Mouse (Mus musculus): ENCODE data around the gene Scnn1a. TPM values are rescaled to one million over a fixed set of nuclear protein-coding genes. Genes with fewer than 3 reads are reported as not detected.
A peak's percentile ranks its signal among the peaks of the same experiment; 100 is the strongest.

The Scnn1a gene
- polyA plus RNA-seq, 1 experiment from 2014 or later = 3.2 TPM

DNA sequence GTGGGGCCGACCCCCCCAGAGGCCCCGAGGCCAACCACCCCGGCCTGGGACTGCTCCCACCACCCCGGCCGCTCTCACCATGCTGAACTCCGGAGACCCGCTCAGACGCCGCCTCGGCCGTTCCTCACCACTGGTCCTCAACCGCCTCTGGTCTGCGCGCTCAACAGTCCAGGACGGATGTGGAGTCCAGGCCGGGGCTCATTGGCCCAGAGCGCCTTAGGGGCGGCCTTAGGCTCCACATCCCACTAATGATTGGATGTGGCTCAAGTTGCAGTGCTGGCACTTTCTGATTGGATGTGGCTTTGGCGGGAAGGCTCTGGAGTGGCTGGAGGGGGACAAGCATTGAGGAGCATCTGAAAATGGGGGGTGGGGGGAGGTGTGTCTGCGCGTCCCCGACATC lies 34.6 kb upstream of the Scnn1a start, which contains the start of gene Tuba3a:
TSS of gene Tuba3a (minus strand) at position 153 of the 400 bp plus-strand sequence.
- H3K4me2 ChIP-seq (ENCODE audit: low read depth, low read length) = no peak within 1 kb of the TSS
- ATAC-seq (ENCODE audit: low read depth) (no peak), DNase-seq (ENCODE audit: low spot score) (no peak)
- H3K27ac ChIP-seq (replicated peaks; ENCODE audit: low read depth, low read length) = no peak within 1 kb of the TSS
- no peaks in the 10 kb centered on the region for H3K27me3 ChIP-seq (replicated peaks; ENCODE audit: control insufficient read depth, insufficient read depth, low read length)
- H3K9me3 ChIP-seq (ENCODE audit: control insufficient read depth, low read length) = 0 out of 2 replicates have a peak, but pooled peaks cover 3% of the 10 kb centered on the region
- no peak within 1 kb of the TSS for H3K4me3 ChIP-seq (ENCODE audit: low read depth, low read length)
- no peaks in the 10 kb centered on the region for H3K4me1 ChIP-seq (ENCODE audit: control insufficient read depth, insufficient read depth, low read length)
- 96% methylated on average over 21 of the region's 22 CpGs for WGBS
- H3K36me3 ChIP-seq (ENCODE audit: control insufficient read depth, insufficient read depth, low read length) = no peaks in the 10 kb centered on the region
- H3K9ac ChIP-seq (ENCODE audit: low read depth, low read length) = no peak within 1 kb of the TSS

DNA sequence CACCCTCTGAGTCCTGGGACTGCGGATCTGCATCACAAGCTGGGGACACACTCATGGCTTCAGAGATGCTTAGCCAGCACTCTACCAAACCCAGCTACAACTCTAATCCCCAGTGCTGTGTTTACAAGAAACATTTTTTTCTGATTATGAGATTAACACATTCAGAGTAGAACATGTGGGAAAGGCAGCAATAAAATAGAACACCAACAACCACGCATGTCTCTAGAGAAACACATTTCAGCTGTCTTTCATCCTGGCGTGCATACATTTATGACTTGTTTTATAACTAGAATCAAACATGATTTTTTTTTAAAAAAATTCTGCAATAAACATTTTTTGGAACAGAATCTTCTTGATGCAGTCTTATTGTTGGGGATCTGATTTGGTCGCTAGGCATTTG lies 33.5 kb upstream of the Scnn1a start:
- 63% methylated on average over 4 of the region's 4 CpGs for WGBS
- Histone ChIP-seq H3K4me1 (ENCODE audit: control insufficient read depth, insufficient read depth, low read length) (no peaks in the 10 kb centered on the region), H3K27ac (replicated peaks; ENCODE audit: low read depth, low read length) (no peak overlapping the region), H3K27me3 (replicated peaks; ENCODE audit: control insufficient read depth, insufficient read depth, low read length) (no peaks in the 10 kb centered on the region), H3K9me3 (ENCODE audit: control insufficient read depth, low read length) (0 out of 2 replicates have a peak, but pooled peaks cover 3% of the 10 kb centered on the region), H3K9ac (ENCODE audit: low read depth, low read length) (no peak overlapping the region), H3K4me2 (ENCODE audit: low read depth, low read length) (no peak overlapping the region), H3K36me3 (ENCODE audit: control insufficient read depth, insufficient read depth, low read length) (no peaks in the 10 kb centered on the region), H3K4me3 (ENCODE audit: low read depth, low read length) (no peak overlapping the region)
- ATAC-seq (ENCODE audit: low read depth) (no peak), DNase-seq (ENCODE audit: low spot score) (no peak)

DNA sequence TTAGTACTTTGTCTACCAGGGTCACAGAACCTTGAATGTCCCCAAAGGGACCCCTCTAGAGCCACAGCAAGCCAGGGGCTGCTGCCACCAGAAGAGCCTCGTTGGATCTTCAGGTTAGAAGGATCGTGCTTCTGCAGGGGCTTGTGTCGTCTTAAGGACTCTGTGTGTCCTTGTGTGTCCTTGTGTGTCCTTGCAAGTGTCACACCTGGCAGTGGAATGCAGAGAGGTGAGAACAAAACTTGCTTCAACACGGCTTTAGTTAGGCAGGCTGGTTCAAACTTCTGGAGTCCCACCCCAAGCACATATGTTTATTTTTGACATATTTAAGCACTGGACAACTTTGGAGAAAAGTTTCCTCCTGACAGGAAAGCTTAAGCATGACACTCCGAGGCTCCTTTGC lies 31.7 kb upstream of the Scnn1a start:
- 72% methylated on average over 5 of the region's 5 CpGs for WGBS
- H3K36me3 ChIP-seq (ENCODE audit: control insufficient read depth, insufficient read depth, low read length) = no peaks in the 10 kb centered on the region
- 0 out of 2 replicates have a peak, but pooled peaks cover 3% of the 10 kb centered on the region for H3K9me3 ChIP-seq (ENCODE audit: control insufficient read depth, low read length)
- no peaks in the 10 kb centered on the region for H3K27me3 ChIP-seq (replicated peaks; ENCODE audit: control insufficient read depth, insufficient read depth, low read length)
- H3K27ac ChIP-seq (replicated peaks; ENCODE audit: low read depth, low read length) = no peak overlapping the region
- no peaks in the 10 kb centered on the region for H3K4me1 ChIP-seq (ENCODE audit: control insufficient read depth, insufficient read depth, low read length)
- no peak for ATAC-seq (ENCODE audit: low read depth)
- H3K4me3 ChIP-seq (ENCODE audit: low read depth, low read length) = no peak overlapping the region
- DNase-seq (ENCODE audit: low spot score) = no peak
- H3K4me2 ChIP-seq (ENCODE audit: low read depth, low read length) = no peak overlapping the region
- H3K9ac ChIP-seq (ENCODE audit: low read depth, low read length) = no peak overlapping the region

DNA sequence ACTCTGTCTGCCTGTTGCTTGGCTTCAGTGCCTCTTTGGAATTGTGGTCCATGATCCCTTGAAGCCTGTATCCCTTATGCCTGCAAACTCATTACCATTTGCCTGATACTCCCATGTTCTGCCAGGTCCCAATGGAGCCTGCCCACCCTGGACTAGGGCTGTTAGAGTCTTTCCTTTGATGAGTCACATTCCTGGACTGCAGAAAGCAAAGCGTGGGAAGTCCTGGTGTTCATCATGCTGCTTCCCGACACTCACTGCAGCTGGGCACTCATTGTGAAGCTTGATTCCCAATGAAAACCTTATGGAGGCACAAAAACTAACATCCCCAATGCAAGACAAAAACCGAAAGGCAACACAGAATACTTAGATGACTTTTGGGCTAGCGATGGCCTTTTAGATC lies 29.1 kb upstream of the Scnn1a start:
- H3K4me1 ChIP-seq (ENCODE audit: control insufficient read depth, insufficient read depth, low read length) = no peaks in the 10 kb centered on the region
- WGBS = 63% methylated on average over 4 of the region's 4 CpGs
- no peak overlapping the region for H3K27ac ChIP-seq (replicated peaks; ENCODE audit: low read depth, low read length)
- no peak overlapping the region for H3K4me2 ChIP-seq (ENCODE audit: low read depth, low read length)
- no peaks in the 10 kb centered on the region for H3K9me3 ChIP-seq (ENCODE audit: control insufficient read depth, low read length)
- H3K4me3 ChIP-seq (ENCODE audit: low read depth, low read length) = no peak overlapping the region
- DNase-seq (ENCODE audit: low spot score) = no peak
- H3K9ac ChIP-seq (ENCODE audit: low read depth, low read length) = no peak overlapping the region
- H3K36me3 ChIP-seq (ENCODE audit: control insufficient read depth, insufficient read depth, low read length) = no peaks in the 10 kb centered on the region
- H3K27me3 ChIP-seq (replicated peaks; ENCODE audit: control insufficient read depth, insufficient read depth, low read length) = no peaks in the 10 kb centered on the region
- no peak; the same call in 1 of the 2 replicates for ATAC-seq (ENCODE audit: low read depth)

DNA sequence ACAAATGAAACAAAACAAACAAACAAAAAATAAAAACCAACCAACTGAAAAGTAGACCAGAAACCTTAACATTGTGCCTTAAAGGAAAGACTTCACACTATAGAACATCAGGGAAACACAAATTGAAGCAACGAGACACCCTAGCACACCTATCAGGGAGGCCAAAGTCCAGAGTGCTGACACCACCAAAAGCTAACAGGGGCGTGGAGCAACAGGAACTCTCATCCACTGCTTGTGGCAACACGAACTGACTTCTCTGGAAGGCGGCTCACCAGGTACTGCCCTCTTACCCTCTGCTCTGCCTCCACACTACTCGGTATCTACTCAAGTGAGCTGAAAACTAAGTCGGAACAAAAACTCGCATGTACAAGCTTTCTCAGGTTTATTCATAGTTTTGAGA lies 28.2 kb upstream of the Scnn1a start:
- Histone ChIP-seq H3K4me2 (ENCODE audit: low read depth, low read length) (no peak overlapping the region), H3K4me1 (ENCODE audit: control insufficient read depth, insufficient read depth, low read length) (no peaks in the 10 kb centered on the region), H3K4me3 (ENCODE audit: low read depth, low read length) (no peak overlapping the region), H3K9me3 (ENCODE audit: control insufficient read depth, low read length) (no peaks in the 10 kb centered on the region), H3K36me3 (ENCODE audit: control insufficient read depth, insufficient read depth, low read length) (no peaks in the 10 kb centered on the region), H3K9ac (ENCODE audit: low read depth, low read length) (no peak overlapping the region), H3K27ac (replicated peaks; ENCODE audit: low read depth, low read length) (no peak overlapping the region), H3K27me3 (replicated peaks; ENCODE audit: control insufficient read depth, insufficient read depth, low read length) (no peaks in the 10 kb centered on the region)
- 94% methylated on average over 7 of the region's 7 CpGs for WGBS
- DNase-seq (ENCODE audit: low spot score) = no peak
- no peak for ATAC-seq (ENCODE audit: low read depth)

DNA sequence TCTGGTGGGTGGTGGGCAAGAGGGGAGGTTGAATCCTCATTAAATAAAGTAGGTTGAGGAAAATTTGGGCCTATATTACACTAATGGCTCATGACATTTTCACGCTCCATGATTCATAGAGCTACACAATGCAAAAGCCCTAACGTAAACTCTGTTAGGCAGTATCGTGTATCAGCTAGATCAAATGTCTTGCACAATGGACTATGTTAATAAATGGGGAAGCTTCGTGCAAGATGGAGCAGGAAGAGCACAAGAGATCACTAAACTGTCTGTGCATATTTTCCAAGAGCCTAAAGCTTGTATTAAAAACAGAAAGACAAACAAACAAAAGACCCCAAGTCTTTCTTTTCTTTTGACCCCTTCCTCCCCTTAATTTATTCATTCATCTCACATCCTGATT lies 26.4 kb upstream of the Scnn1a start:
- ATAC-seq (ENCODE audit: low read depth) (no peak), DNase-seq (ENCODE audit: low spot score) (no peak)
- 72% methylated on average over 4 of the region's 4 CpGs for WGBS
- Histone ChIP-seq H3K27ac (replicated peaks; ENCODE audit: low read depth, low read length) (no peak overlapping the region), H3K27me3 (replicated peaks; ENCODE audit: control insufficient read depth, insufficient read depth, low read length) (no peaks in the 10 kb centered on the region), H3K4me1 (ENCODE audit: control insufficient read depth, insufficient read depth, low read length) (no peaks in the 10 kb centered on the region), H3K9ac (ENCODE audit: low read depth, low read length) (no peak overlapping the region), H3K36me3 (ENCODE audit: control insufficient read depth, insufficient read depth, low read length) (no peaks in the 10 kb centered on the region), H3K4me3 (ENCODE audit: low read depth, low read length) (no peak overlapping the region), H3K4me2 (ENCODE audit: low read depth, low read length) (no peak overlapping the region), H3K9me3 (ENCODE audit: control insufficient read depth, low read length) (no peaks in the 10 kb centered on the region)

DNA sequence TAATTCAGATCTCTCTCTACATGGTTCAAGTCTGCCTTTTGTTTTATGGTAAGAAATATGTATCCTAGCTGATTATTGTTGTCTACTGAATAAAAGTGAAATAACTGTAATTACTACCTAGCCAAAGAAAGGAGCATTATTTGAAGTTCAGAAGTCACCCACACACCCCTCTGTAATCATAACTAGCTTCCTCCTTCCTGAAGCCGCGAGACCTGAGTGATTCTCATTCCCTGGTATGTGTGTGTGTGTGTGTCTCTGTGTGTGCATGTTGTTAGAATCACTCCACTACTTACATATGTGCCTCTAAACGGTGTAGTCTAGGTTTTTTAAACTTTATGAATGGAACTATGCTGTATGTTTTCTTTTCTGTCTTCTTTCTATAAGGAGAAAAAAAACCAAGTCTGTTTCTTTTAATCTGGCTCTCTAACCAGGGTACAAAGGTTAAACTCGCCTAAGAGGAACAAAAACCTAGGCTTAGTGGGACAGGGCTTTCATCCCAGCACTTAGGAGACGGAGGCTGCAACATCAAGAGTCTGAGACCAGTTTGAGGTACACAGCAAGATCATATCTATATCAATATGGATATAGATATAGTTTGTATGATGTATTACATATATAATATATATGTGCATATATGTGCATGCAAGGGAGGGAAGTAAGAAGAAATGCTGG lies 23.2 kb upstream of the Scnn1a start:
- no peaks in the 10 kb centered on the region for H3K27me3 ChIP-seq (replicated peaks; ENCODE audit: control insufficient read depth, insufficient read depth, low read length)
- no peaks in the 10 kb centered on the region for H3K9me3 ChIP-seq (ENCODE audit: control insufficient read depth, low read length)
- WGBS = 66% methylated on average over 5 of the region's 5 CpGs
- H3K9ac ChIP-seq (ENCODE audit: low read depth, low read length) = no peak overlapping the region
- H3K4me1 ChIP-seq (ENCODE audit: control insufficient read depth, insufficient read depth, low read length) = no peaks in the 10 kb centered on the region
- H3K4me2 ChIP-seq (ENCODE audit: low read depth, low read length) = no peak overlapping the region
- DNase-seq (ENCODE audit: low spot score) (no peak), ATAC-seq (ENCODE audit: low read depth) (no peak)
- H3K4me3 ChIP-seq (ENCODE audit: low read depth, low read length) = no peak overlapping the region
- no peaks in the 10 kb centered on the region for H3K36me3 ChIP-seq (ENCODE audit: control insufficient read depth, insufficient read depth, low read length)
- H3K27ac ChIP-seq (replicated peaks; ENCODE audit: low read depth, low read length) = no peak overlapping the region

DNA sequence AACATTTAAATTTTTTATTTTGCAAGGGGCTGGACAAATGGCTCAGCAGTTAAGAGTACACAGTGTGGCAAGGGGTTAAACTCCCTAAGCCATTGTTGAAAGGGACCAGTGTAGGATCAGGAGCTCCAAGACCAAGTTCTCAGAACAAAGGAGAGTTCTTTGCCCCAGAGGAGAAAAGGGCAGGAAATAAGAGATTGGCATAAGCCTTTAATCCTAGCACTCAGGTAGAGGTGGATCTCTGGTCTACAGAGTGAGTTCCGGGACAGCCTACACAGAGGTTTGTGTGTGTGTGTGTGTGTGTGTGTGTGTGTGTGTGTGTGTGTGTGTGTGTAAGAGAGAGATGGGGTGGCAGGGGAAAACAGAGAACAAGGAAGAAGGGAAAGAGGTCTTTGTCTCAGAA lies 19.5 kb upstream of the Scnn1a start:
- H3K36me3 ChIP-seq (ENCODE audit: control insufficient read depth, insufficient read depth, low read length) = no peaks in the 10 kb centered on the region
- H3K27me3 ChIP-seq (replicated peaks; ENCODE audit: control insufficient read depth, insufficient read depth, low read length) = no peaks in the 10 kb centered on the region
- H3K4me2 ChIP-seq (ENCODE audit: low read depth, low read length) = no peak overlapping the region
- DNase-seq (ENCODE audit: low spot score) = no peak
- H3K4me1 ChIP-seq (ENCODE audit: control insufficient read depth, insufficient read depth, low read length) = no peaks in the 10 kb centered on the region
- no peaks in the 10 kb centered on the region for H3K9me3 ChIP-seq (ENCODE audit: control insufficient read depth, low read length)
- no peak overlapping the region for H3K27ac ChIP-seq (replicated peaks; ENCODE audit: low read depth, low read length)
- no peak overlapping the region for H3K4me3 ChIP-seq (ENCODE audit: low read depth, low read length)
- H3K9ac ChIP-seq (ENCODE audit: low read depth, low read length) = no peak overlapping the region
- 62% methylated on average over 1 of the region's 1 CpGs for WGBS
- ATAC-seq (ENCODE audit: low read depth) = peak; percentile 75; the same call in 1 of the 2 replicates
